Mouse (Mus musculus) brain, embryonic 18.5 days (tissue): ENCODE measurements at regions not wholly inside any gene's neighbourhood (a gene's known extent, or its start where the extent isn't known, plus 50 kb on each side); places are given as distances from the start of the nearest gene placed in this dataset.

Source experiments
- DNase-seq: peaks from one replicate; pipeline ENCODE4 v3.0.0-alpha.2; 2012; ENCODE audit warnings: low read depth, low spot score

DNA sequence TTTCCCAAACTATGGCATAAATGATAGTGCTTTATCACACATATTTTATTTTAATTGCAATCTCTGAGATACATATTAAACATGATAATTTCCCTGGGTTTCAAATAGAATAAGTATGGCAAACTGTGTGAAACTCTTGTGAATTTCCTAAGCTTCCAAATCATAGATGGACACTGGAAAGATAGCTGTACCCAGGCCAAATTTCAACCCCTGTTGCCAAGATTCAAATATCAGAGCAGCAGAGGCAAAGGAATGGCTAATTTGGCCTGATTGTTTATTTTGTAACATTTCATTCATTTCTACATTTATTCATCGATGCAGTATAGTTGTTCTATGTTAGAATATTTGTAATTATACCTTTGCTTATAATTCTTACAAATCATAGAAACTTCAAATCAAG, 254.9 kb upstream of the Dppa4 start:
- no peak for DNase-seq

GRCm38 (mm10) chr16:48050853-48051252, 232.7 kb upstream of the Dppa4 start:
- peak; percentile 0 for DNase-seq

DNA sequence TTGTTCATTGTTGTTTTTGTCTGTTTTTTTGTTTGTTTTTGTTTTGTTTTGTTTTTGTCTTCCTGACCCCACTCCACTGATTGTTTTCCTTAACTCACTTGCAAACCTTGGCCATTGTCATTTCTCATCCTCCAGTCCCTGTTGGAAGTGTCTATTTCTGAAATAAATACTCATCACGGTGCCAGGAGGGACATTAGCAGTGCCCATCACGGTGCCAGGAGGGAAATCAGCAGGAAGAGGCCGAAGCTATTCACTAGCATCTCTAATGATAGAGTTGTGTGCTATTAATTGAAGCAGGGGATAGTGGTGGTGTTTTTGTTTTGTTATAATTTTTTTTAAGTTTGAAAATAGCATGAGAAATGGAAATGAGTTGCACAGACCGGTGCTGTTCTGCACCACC, 208.7 kb upstream of the Dppa4 start:
- DNase-seq: no peak
